Mouse (Mus musculus): ENCODE measurements at regions not wholly inside any gene's neighbourhood (a gene's known extent, or its start where the extent isn't known, plus 50 kb on each side); places are given as distances from the start of the nearest gene placed in this dataset.

- no peak for TF ChIP-seq GATA4 (IDR thresholded peaks at IDR 0.05; ENCODE audit: insufficient replicate concordance, low read length)
Observed at GRCm38 (mm10) chr15:63724543-63725186, 120.3 kb downstream of the Gsdmc2 start.

- TF ChIP-seq GATA4 (IDR thresholded peaks at IDR 0.05; ENCODE audit: insufficient replicate concordance, low read length), result no peak
Observed at GRCm38 (mm10) chr15:63722991-63723390, 122.0 kb downstream of the Gsdmc2 start.

DNA sequence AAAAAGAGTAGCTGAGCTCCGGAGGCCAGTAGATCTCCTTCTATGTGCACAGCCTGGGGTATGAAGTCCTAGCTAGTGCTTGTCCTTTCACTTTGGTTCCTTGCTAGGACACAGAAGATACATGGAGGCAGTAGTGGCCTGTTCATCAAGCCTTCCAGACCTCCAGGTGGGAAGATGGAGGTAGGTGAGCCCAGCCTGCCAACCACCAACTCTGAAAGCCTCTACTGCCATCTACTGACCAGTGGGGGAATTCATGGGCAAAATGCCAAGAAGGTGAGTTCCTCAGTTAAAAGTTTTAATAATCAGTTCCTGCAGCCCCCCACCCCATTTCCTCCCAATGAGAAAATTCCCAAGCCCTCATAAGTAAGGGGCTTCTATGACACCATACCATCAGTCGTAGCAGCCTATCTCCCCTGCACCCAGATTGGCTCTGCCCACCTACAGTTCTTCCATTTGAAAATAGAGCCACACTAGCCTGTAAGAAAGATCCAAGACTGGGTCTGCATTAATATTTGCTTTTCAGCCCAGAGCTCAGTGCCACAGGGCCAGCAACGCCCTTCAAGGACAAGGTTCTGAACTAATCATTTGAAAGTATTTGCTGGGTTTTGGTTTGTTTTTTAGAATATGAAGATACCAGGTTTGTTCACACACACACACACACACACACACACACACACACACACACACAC is 123.2 kb downstream of the Gsdmc2 start:
- TF ChIP-seq GATA4 (IDR thresholded peaks at IDR 0.05; ENCODE audit: insufficient replicate concordance, low read length), result no peak

- TF ChIP-seq GATA4 (IDR thresholded peaks at IDR 0.05; ENCODE audit: insufficient replicate concordance, low read length), result no peak
Observed at GRCm38 (mm10) chr15:63717812-63718211, 127.2 kb downstream of the Gsdmc2 start.

GRCm38 (mm10) chr15:63713697-63714096 is 131.3 kb downstream of the Gsdmc2 start:
- TF ChIP-seq GATA4 (IDR thresholded peaks at IDR 0.05; ENCODE audit: insufficient replicate concordance, low read length), result no peak

DNA sequence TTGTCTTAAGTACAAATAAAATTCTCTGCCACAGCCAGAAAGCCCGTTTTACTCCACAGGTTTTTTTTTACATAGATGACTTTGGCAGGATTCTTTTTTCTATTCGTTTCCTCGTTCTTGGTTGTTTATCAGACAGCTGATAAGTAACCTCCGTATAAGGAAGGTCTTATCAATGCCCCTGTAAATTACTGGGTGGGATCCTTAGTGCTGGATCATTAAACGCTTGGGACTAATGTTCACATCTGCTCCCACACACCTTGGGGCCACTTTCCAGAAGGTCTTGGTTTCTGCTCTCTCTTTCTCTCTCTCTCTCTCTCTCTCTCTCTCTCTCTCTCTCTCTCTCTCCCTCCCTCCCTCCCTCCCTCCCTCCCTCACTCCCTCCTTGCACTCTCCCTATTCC is 134.6 kb downstream of the Gsdmc2 start:
- no peak for TF ChIP-seq GATA4 (IDR thresholded peaks at IDR 0.05; ENCODE audit: insufficient replicate concordance, low read length)

GRCm38 (mm10) chr15:63709270-63709933 is 135.6 kb downstream of the Gsdmc2 start:
- TF ChIP-seq GATA4 (IDR thresholded peaks at IDR 0.05; ENCODE audit: insufficient replicate concordance, low read length), result no peak

GRCm38 (mm10) chr15:63704636-63705035 is 140.3 kb downstream of the Gsdmc2 start:
- no peak for TF ChIP-seq GATA4 (IDR thresholded peaks at IDR 0.05; ENCODE audit: insufficient replicate concordance, low read length)

DNA sequence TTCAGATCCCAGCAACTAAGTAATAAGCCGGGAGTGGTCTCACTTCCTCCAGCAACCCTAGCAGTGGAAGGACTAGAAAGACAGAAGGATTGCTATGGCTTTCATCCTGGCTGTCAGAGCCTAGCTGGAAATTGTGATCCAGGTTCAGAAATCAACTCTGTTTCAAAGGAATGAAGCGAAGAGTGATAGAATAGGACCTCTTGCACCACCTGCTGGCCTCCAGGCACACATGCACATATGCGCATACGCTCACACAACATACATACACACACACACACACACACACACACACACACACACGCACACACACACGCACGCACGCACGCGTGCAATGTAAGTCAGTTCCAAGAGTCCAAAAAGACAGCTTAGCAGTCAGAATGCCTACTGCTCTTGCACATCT is 147.1 kb downstream of the Gsdmc2 start:
- no peak for TF ChIP-seq GATA4 (IDR thresholded peaks at IDR 0.05; ENCODE audit: insufficient replicate concordance, low read length)

DNA sequence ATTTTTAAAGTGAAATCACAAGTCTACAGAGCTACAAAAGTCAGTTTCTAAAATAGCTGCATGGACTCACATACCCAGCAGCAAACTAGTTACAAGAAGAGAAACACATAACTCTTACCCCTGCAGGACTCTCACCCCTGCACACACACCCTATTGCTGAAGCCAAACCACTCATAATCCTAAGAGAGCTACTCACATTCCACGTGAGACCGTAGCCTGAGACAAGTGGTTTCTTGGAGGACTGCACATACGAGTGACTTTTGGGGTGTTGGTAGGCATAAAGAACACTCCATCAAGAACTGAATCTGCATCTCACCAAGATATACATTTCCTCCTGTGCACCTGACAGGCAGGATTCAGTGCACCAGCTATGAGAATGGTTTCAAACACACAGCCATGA is 150.8 kb downstream of the Gsdmc2 start:
- TF ChIP-seq GATA4 (IDR thresholded peaks at IDR 0.05; ENCODE audit: insufficient replicate concordance, low read length), result no peak

DNA sequence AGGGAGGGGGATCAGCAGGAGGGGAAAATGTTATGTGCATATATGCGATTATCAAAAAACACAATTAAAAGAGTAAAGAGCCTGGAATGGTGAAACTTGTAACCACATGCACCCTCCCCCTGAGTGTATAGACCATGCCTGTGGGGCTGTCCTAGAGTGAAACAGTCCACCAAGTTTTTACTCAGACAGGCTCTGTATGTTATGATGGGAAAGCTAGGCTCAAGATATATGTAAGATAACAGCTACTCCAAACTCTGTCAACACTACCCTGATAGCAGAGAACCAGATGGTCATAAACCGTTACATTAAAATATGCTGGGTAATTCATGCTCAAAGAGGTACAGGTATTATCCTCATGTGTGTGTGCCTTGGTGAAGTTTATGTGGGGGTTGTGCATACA is 151.4 kb downstream of the Gsdmc2 start:
- no peak for TF ChIP-seq GATA4 (IDR thresholded peaks at IDR 0.05; ENCODE audit: insufficient replicate concordance, low read length)

- TF ChIP-seq GATA4 (IDR thresholded peaks at IDR 0.05; ENCODE audit: insufficient replicate concordance, low read length), result no peak
Observed at GRCm38 (mm10) chr15:63692491-63693295, 152.3 kb downstream of the Gsdmc2 start.

DNA sequence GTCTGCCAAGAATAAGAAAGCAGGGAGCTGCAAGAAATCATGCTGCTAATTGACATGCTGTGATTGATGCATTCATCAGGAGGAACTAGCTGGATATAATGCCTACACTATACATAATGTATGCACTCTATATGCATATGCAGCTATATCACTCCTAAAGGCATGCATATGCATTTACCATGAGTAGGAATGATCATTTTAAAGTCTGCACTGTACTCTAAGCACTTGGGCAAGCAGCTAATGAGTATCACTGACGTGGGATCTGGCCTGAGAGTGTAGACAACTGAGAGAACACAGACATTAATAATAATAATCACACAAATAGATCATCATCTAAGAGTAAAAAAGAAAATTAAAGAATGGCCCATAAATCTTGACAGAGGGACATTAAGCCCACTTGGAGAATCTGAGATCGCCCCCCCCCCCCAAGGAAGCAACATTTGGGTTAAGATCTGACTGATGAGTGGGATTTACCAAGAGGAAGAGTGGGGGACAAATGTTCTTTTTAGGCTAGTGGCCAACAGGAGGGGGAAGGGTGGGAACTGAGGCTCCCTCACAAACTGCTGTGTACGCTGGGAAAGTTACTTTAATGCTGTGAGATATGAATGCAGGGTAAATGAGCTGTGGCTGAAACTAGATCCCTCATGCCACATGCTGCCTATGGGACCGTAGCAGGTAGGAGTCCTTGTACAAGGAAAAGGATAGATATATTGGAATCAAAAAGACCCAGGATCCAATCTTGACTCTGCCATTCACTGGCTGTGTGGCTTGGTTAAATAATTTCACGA is 155.0 kb downstream of the Gsdmc2 start:
- no peak for TF ChIP-seq GATA4 (IDR thresholded peaks at IDR 0.05; ENCODE audit: insufficient replicate concordance, low read length)

DNA sequence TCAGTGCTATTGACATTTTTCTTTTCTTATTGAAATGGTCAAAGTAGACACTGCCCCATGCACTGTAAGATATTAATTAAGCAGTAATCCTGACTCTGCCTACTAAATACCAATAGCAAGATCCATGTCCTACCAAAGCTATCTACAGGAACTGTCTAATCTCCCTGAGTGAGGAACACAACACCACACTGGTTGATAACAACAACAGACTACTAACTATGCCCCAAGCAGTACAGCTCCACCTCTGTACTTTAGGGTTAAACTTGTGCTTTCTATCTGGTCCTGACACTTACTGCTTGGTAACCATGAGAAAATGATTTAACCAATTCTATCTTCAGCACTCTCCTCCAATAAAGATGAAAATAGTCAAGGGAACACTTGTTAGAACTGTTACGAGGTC is 157.1 kb downstream of the Gsdmc2 start:
- TF ChIP-seq GATA4 (IDR thresholded peaks at IDR 0.05; ENCODE audit: insufficient replicate concordance, low read length), result no peak
